Mouse (Mus musculus) neural tube, embryonic 14.5 days (tissue): ENCODE results near the gene Ero1l. TPM values are rescaled to one million over a fixed set of nuclear protein-coding genes. Genes with fewer than 3 reads are reported as not detected.

Source experiments
- ATAC-seq: fragments of 200-750 bp; cut with Nextera tagmentation; 2 replicates; pipeline ENCODE4 v1.8.0; 2017; ENCODE audit warnings: low read depth, mild to moderate bottlenecking, moderate TSS enrichment, moderate library complexity
- H3K27ac ChIP-seq: fragments of 300-500 bp; sonication (generic); 2 replicates; pipeline ENCODE4 v1.5.1; 2014; ENCODE audit warnings: low read depth, mild to moderate bottlenecking, control low read depth, low read length, moderate library complexity, mixed read lengths
- H3K27me3 ChIP-seq: fragments of 300-500 bp; sonication (generic); 2 replicates; pipeline ENCODE4 v1.6.1; 2014; ENCODE audit warnings: low read length; ENCODE audit not compliant: control insufficient read depth, insufficient read depth
- H3K36me3 ChIP-seq: fragments of 300-500 bp; sonication (generic); 2 replicates; pipeline ENCODE4 v1.6.1; 2014; ENCODE audit warnings: low read length, mixed read lengths; ENCODE audit not compliant: control insufficient read depth, insufficient read depth
- H3K4me1 ChIP-seq: fragments of 300-500 bp; sonication (generic); 2 replicates; pipeline ENCODE4 v1.6.1; 2014; ENCODE audit warnings: low read length; ENCODE audit not compliant: control insufficient read depth, insufficient read depth
- H3K4me2 ChIP-seq: fragments of 300-500 bp; sonication (generic); 2 replicates; pipeline ENCODE4 v1.6.1; 2014; ENCODE audit warnings: mild to moderate bottlenecking, low read depth, low read length, control low read depth
- H3K4me3 ChIP-seq: fragments of 300-500 bp; sonication (generic); 2 replicates; pipeline ENCODE4 v1.5.1; 2014; ENCODE audit warnings: low read depth, low read length, control low read depth, mixed read lengths
- H3K9ac ChIP-seq: fragments of 300-500 bp; sonication (generic); replicated peaks from 2 replicates; pipeline ENCODE4 v1.6.1; 2014; ENCODE audit warnings: low read depth, mild to moderate bottlenecking, control low read depth, low read length, mixed read lengths
- H3K9me3 ChIP-seq: fragments of 300-500 bp; sonication (generic); 2 replicates; pipeline ENCODE4 v1.6.1; 2016; ENCODE audit warnings: low read length; ENCODE audit not compliant: control insufficient read depth
- WGBS: fragments of 180-500 bp; shearing (Covaris S2); extraction: QIAGEN DNeasy Blood & Tissue Kit; methylation state at CpG from one replicate; pipeline ENCODE4 v1.1.7; 2014; 5-methylcytosine and 5-hydroxymethylcytosine counted together
- polyA plus RNA-seq: library from polyadenylated mRNA; unstranded; fragments of >200 nt; fragmentation: Nextera tagmentation; extraction: Ambion mirVana; gene quantifications from 2 replicates; pipeline ENCODE4 v1.2.1, GENCODE M21; 2014

The Ero1l gene
- polyA plus RNA-seq, 1 experiment from 2014 or later, result 21.1 TPM

DNA sequence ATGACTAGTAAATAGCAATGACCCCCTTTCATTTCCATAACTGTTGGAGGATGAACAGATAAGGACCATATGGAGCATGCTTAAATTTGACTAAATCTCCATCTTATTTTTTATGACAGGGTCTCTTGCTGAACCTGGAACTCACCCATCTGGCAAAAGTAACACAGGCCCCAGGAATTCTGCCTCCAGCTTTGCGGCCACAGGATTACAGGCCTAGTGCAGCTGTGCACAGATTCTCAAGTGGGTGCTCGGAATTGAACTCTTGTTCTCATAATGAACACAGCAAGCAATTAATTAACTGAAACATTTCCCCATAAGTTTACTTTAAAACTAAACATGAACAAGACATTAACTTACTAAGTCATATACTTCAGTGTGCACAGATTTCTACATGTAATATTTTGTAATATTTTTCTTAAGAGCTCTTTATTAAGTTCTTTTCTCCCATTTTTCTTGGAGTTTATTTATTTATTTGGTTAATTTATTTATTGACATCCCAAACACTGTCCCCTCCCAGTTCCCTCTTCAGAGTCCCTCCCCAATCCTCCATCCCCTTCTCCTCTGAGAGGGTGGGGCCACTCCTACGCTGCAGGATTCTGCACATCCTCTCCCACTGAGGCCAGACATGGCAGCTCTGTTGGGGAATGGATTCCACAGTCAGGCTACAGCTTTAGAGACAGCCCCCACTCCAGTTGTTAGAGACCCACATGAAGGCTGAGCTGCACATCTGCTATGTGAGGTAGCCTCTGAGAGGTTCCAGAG is 54.6 kb downstream of the Ero1l start:
- Histone ChIP-seq H3K9me3 (no peaks in the 10 kb centered on the region), H3K4me2 (no peak overlapping the region), H3K9ac (no peak overlapping the region), H3K4me1 (no peaks in the 10 kb centered on the region), H3K36me3 (peaks cover 2% of the 10 kb centered on the region; the same call in 1 of the 2 replicates), H3K27ac (no peak overlapping the region), H3K4me3 (no peak overlapping the region), H3K27me3 (no peaks in the 10 kb centered on the region)
- ATAC-seq, result no peak
- 80% methylated on average over 3 of the region's 3 CpGs for WGBS

DNA sequence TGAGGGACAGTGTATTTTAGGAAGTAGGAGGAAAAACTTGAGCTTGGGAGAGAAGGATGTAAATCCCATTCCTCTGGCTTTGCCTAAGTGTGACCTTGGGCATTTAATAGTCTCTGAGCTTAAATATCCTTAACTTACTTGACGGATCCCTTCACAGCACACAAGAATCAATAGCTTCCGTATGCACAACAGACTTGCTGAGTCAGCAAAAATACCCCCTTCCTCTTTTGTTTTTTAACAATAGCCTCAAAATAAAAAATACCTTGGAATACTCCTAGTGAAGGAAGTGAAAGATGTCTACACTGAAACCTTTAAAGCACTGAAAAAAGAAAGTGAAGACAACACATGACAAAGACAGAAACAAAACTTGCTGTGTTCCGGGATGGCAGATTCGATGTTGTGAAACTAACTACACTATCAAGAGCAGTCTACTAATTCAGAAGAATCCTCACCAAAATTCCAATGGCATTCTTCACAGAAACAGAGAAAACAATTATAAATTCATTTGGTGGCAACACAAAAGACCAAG is 67.0 kb downstream of the Ero1l start:
- no peaks in the 10 kb centered on the region for H3K36me3 ChIP-seq
- no peaks in the 10 kb centered on the region for H3K9me3 ChIP-seq
- no peaks in the 10 kb centered on the region for H3K27me3 ChIP-seq
- 85% methylated on average over 4 of the region's 4 CpGs for WGBS
- ATAC-seq, result no peak
- H3K27ac ChIP-seq, result no peak overlapping the region
- no peak overlapping the region for H3K4me2 ChIP-seq
- H3K4me1 ChIP-seq, result no peaks in the 10 kb centered on the region
- H3K9ac ChIP-seq, result no peak overlapping the region
- H3K4me3 ChIP-seq, result no peak overlapping the region

DNA sequence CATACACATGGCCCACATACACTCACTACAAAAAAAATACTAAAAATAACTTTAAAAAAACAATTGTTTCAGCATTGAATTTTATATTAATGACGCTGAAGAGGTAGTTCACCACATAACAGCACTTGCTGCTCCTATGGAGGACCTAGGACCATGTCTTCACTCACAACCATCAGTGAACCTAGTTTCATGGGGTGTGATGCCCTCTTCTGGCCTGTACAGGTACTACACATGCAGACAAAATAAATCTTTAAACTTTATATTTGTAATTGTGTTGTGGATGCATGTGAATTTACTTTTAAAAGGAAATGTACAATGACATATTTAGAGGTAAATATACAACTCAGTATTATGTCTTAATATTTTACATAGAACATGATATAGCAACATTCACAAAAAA is 77.0 kb downstream of the Ero1l start:
- Histone ChIP-seq H3K4me2 (no peak overlapping the region), H3K27ac (no peak overlapping the region), H3K36me3 (no peaks in the 10 kb centered on the region), H3K27me3 (no peaks in the 10 kb centered on the region), H3K4me1 (no peaks in the 10 kb centered on the region), H3K9ac (no peak overlapping the region), H3K9me3 (no peaks in the 10 kb centered on the region), H3K4me3 (no peak overlapping the region)
- WGBS, result 46% methylated on average over 1 of the region's 1 CpGs
- ATAC-seq, result peak; percentile 31; the same call in 1 of the 2 replicates

DNA sequence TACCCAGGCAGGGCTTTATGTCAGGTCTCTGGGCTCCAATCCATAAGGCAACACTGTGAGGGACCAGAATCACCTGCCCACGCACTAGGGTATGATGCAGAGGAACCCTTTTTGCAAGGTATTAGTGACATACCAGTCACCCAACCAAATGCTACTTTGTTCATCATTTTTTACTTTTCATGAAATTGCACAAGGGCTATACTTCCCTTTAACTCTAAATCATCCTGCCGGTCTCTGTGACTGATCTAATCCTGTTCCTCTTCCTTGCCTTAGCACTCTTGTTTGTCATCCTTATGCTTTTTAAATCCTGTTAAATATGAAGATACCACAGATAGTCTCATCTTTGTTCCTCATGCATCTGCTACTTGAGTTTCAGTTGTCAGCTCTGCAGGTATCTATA is 79.5 kb downstream of the Ero1l start:
- Histone ChIP-seq H3K9ac (no peak overlapping the region), H3K27ac (no peak overlapping the region), H3K4me3 (no peak overlapping the region), H3K4me2 (no peak overlapping the region), H3K9me3 (no peaks in the 10 kb centered on the region), H3K4me1 (no peaks in the 10 kb centered on the region), H3K27me3 (no peaks in the 10 kb centered on the region), H3K36me3 (no peaks in the 10 kb centered on the region)
- ATAC-seq, result no peak
- WGBS, result 84% methylated on average over 2 of the region's 2 CpGs

Other genes with a start within 250 kb of the Ero1l start
- 23.5 and 25.0 TPM in 2 replicates for gene Gpr137c, start 99.1 kb downstream of the Ero1l start, polyA plus RNA-seq
- 45.4 and 45.7 TPM in 2 replicates for gene Txndc16, start 98.4 kb downstream of the Ero1l start, polyA plus RNA-seq
- 184 and 192 TPM in 2 replicates for gene Psmc6, start 11.0 kb upstream of the Ero1l start, polyA plus RNA-seq
- gene Styx, start 32.3 kb upstream of the Ero1l start, polyA plus RNA-seq, result 74.1 and 76.1 TPM in 2 replicates
- gene Gnpnat1, start 86.1 kb upstream of the Ero1l start, polyA plus RNA-seq, result 30.8 and 31.0 TPM in 2 replicates
- 61.1 and 67.9 TPM in 2 replicates for gene Fermt2, start 211.3 kb upstream of the Ero1l start, polyA plus RNA-seq